Mouse (Mus musculus) liver, embryonic 14.5 days (tissue): Measurements from ENCODE around the gene Cacna1a.

Source experiments
- CTCF ChIP-seq: IDR thresholded peaks from 2 replicates; pipeline ENCODE4 v1.5.1; 2016; ENCODE audit warnings: antibody characterized with exemption, low read depth, control low read depth
- EP300 ChIP-seq: IDR thresholded peaks from 2 replicates; pipeline ENCODE4 v1.6.1; 2016; ENCODE audit warnings: antibody characterized with exemption, low read depth

DNA sequence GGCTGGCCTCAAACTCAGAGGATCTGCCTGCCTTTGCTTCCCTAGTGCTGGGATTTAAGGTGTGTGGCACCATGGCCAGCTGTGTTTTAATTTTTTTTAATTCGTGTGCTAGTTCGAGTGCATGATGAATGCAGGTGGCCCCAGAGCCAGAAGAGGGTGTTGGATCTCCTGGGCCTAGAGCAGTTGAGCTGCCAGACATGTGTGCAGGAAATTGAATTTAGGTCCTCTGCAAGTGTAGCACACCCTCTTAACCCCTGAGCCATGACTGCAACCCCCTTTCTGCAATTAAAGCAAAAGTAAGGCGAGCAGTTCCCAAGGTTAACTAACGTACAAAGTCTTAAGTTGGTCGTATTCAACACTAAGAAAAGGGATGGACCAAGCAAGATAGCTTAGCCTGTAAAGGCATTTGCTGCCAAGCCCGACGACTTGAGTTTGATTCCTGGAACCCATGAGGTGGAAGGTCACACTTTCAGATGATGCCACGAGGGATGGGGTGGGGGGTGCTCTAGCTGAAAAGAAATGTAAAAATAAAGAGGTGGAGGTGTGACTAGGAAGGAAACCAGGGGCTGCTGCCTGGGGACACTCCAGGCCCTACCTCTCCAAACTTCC is 249.8 kb downstream of the Cacna1a start:
- TF ChIP-seq CTCF (no peak), EP300 (no peak)
